Mouse (Mus musculus) intestine, postnatal 0 days (tissue): ENCODE measurements around the gene Cdk14. TPM values are rescaled to one million over a fixed set of nuclear protein-coding genes. Genes with fewer than 3 reads are reported as not detected.

ENCODE experiments used
- ATAC-seq: fragments of 200-750 bp; cut with Nextera tagmentation; 2 replicates; pipeline ENCODE4 v1.8.0; 2017; ENCODE audit warnings: mild to moderate bottlenecking, moderate TSS enrichment, moderate library complexity
- H3K27ac ChIP-seq: fragments of 300-500 bp; sonication (generic); 2 replicates; pipeline ENCODE4 v1.5.1; 2014; ENCODE audit warnings: mild to moderate bottlenecking, low read depth, low read length, moderate library complexity
- H3K27me3 ChIP-seq: fragments of 300-500 bp; sonication (generic); replicated peaks from 2 replicates; pipeline ENCODE4 v1.6.1; 2014; ENCODE audit warnings: low read length, mixed read lengths; ENCODE audit not compliant: control insufficient read depth, insufficient read depth
- H3K36me3 ChIP-seq: fragments of 300-500 bp; sonication (generic); 2 replicates; pipeline ENCODE4 v1.6.1; 2014; ENCODE audit warnings: mild to moderate bottlenecking, moderate library complexity; ENCODE audit not compliant: control insufficient read depth, insufficient read depth
- H3K4me1 ChIP-seq: fragments of 300-500 bp; sonication (generic); replicated peaks from 2 replicates; pipeline ENCODE4 v1.6.1; 2014; ENCODE audit warnings: antibody characterized with exemption, low read length, mixed read lengths; ENCODE audit not compliant: control insufficient read depth, insufficient read depth
- H3K4me2 ChIP-seq: fragments of 300-500 bp; sonication (generic); replicated peaks from 2 replicates; pipeline ENCODE4 v1.6.1; 2014; ENCODE audit warnings: low read depth, mild to moderate bottlenecking, moderate library complexity
- H3K4me3 ChIP-seq: fragments of 300-500 bp; sonication (generic); 2 replicates; pipeline ENCODE4 v1.5.1; 2014; ENCODE audit warnings: low read depth, low read length
- H3K9ac ChIP-seq: fragments of 300-500 bp; sonication (generic); 2 replicates; pipeline ENCODE4 v1.6.1; 2014; ENCODE audit warnings: mild to moderate bottlenecking, low read depth, low read length
- H3K9me3 ChIP-seq: fragments of 300-500 bp; sonication (generic); 2 replicates; pipeline ENCODE4 v1.6.1; 2016; ENCODE audit warnings: mixed run types; ENCODE audit not compliant: control insufficient read depth
- CTCF ChIP-seq: sonication (generic); IDR thresholded peaks from 2 replicates; pipeline ENCODE4 v1.5.1; 2016; ENCODE audit warnings: low read depth, mild to moderate bottlenecking, control low read depth, antibody characterized with exemption, moderate library complexity
- WGBS: fragments of 180-500 bp; shearing (Covaris S2); extraction: QIAGEN DNeasy Blood & Tissue Kit; methylation state at CpG from one replicate; pipeline ENCODE4 v1.1.7; 2014; 5-methylcytosine and 5-hydroxymethylcytosine counted together
- polyA plus RNA-seq: library from polyadenylated mRNA; unstranded; fragments of >200 nt; fragmentation: Nextera tagmentation; extraction: Ambion mirVana; gene quantifications from 2 replicates; pipeline ENCODE4 v1.2.1, GENCODE M21; 2015

The Cdk14 gene
- polyA plus RNA-seq, 1 experiment from 2014 or later = 4.4 TPM

DNA sequence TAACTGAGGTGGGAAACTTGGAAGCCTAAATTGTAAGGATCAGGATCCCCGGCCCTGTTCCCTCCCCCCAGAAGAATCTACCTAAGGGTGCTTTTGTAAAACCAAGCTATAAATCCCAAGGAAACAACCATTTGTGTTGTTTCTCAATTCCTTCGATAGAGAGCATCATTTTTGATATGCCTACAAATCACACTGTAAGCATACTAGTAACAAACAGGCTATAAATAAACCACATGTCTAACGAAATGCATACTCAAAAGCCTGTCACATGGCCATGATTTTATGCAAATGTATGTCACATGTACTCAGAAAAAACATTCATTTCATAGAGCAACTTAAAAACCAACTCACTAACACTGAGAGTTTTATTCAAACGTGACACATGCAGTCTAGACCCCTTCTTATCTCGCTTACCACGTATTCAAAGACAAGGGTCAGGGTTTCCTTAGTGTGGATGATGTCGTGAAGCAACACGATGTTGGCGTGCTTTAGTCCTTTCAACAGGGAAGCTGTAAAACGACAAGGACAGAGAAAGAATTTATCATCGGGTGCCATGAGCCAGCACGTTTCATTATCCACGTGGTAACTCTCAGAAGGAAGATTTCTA lies 285.1 kb downstream of the Cdk14 start:
- TF ChIP-seq CTCF = no peak
- no peak for ATAC-seq
- H3K4me1 ChIP-seq = no peaks in the 10 kb centered on the region

DNA sequence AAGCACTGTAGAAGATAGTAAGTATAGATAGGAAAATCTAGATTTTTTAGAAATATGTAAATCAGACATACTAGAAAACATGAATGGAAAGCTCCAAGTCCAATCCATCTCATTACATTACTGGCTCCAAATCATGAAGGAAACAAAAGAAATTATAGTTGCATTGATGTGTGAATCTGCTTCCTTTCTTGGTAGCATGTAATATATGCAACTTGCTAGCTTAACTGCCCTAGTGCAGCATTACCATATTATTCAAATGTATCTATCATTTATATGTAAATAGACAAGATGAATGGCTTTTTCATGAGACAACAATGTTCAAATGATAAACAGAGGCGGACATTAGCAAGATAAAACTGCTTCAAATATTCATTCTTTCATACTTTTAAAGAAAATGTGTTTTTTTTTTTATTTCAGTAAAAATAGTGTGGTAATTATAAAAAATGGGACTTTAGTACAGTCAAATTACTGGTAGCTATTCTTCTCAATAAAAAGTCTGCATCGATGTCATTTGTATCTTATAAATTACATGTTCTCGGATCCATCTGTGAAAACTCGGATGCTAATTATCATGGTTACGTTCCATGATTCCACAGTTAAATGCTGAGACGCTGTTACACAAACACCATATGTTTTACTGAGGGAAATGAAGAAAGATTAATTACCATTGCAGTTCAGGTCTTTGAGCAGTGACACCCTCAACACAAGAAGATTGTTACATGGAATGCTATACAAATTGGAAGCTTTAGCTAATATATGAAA lies 285.8 kb downstream of the Cdk14 start:
- 89% methylated on average over 6 of the region's 6 CpGs for WGBS
- no peaks in the 10 kb centered on the region for H3K36me3 ChIP-seq
- H3K9me3 ChIP-seq = no peaks in the 10 kb centered on the region
- no peak for TF ChIP-seq CTCF
- no peak overlapping the region for H3K4me3 ChIP-seq
- H3K4me2 ChIP-seq = no peak overlapping the region
- no peak for ATAC-seq
- no peak overlapping the region for H3K9ac ChIP-seq
- no peak overlapping the region for H3K27ac ChIP-seq
- H3K27me3 ChIP-seq = no peaks in the 10 kb centered on the region
- no peaks in the 10 kb centered on the region for H3K4me1 ChIP-seq

More for the DNA sequence above, 285.1 kb downstream of the Cdk14 start:
- 61% methylated on average over 13 of the region's 13 CpGs for WGBS
- Histone ChIP-seq H3K9me3 (no peaks in the 10 kb centered on the region), H3K27me3 (no peaks in the 10 kb centered on the region), H3K4me3 (no peak overlapping the region), H3K36me3 (no peaks in the 10 kb centered on the region), H3K9ac (no peak overlapping the region), H3K4me2 (no peak overlapping the region), H3K27ac (no peak overlapping the region)

DNA sequence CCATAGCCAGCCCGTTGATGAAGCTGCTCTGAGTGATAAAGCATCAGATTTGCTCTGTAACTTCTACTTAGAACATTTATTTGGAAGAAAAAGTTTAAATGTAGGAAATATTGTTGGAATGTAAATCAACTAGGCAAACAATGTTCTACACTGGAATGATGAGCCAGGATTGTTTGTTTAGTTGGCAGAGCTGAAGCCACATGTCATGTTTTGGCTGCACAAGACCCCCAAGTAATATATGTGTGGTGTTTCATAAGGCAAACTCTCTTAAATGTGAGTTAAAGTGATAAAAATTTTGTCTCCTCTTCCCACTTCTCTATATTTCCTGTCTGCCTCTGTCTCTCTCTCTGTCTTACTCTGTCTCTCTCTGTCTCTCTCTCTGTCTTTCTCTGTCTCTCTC lies 291.3 kb downstream of the Cdk14 start:
- Histone ChIP-seq H3K4me2 (no peak overlapping the region), H3K4me1 (no peaks in the 10 kb centered on the region), H3K9ac (no peak overlapping the region), H3K36me3 (no peaks in the 10 kb centered on the region), H3K9me3 (no peaks in the 10 kb centered on the region), H3K4me3 (no peak overlapping the region), H3K27ac (no peak overlapping the region), H3K27me3 (no peaks in the 10 kb centered on the region)
- WGBS = 55% methylated on average over 1 of the region's 1 CpGs
- no peak for TF ChIP-seq CTCF
- no peak for ATAC-seq

DNA sequence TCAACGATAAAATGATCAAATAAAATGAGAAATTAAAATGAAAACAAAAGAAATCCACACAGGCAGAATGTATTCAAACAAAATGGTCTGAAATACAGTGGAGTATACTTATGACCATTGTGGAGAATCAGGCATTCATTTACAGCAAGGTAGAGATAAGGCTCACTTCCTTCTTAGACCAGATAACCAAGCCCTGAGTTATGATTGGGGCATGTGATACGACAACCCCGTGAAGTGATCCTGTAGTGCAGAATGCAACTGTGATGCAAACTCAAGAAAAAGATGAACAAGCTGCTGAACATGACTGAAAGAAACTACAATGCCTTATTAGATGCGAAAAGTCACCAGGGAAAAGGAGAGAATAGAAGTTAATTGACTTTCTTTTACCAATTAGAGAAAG lies 295.5 kb downstream of the Cdk14 start:
- Histone ChIP-seq H3K36me3 (no peaks in the 10 kb centered on the region), H3K4me1 (no peaks in the 10 kb centered on the region), H3K4me2 (no peak overlapping the region), H3K9me3 (no peaks in the 10 kb centered on the region), H3K27me3 (no peaks in the 10 kb centered on the region), H3K9ac (no peak overlapping the region), H3K27ac (no peak overlapping the region), H3K4me3 (no peak overlapping the region)
- ATAC-seq = no peak
- 67% methylated on average over 4 of the region's 4 CpGs for WGBS
- TF ChIP-seq CTCF = no peak

DNA sequence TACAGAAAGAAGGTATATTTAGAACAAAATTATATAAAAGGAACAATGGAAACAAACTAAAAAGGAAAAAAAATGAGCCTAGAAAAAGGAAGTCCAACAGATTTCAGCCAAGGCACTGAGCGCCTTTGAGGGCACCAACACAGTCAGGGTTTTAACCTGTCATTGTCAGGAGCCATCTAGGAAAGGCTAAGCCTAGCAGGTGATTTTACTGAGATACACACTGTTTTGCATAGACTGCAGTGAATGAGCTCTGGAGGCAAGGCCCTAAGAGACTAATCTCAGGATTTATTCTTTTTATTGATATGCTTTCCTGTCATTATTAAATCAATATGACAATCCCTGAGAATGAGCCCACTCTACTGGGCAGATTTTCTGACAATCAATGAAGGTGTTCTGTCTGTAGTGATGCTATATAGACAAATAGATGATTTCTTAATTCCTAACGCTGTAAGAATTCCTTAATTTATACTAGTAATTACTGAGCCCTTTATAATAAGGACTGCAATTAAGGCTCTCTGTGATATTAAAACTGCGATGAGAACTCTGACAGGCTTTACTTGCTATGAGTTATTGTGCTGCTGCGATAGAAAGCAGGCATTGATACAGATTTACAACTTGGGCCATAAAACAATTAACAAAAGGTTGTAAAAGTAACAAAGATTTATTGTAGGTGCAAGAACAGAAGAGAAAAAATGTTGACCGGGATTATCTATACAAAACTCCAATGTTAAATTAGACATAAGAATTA lies 303.2 kb downstream of the Cdk14 start:
- Histone ChIP-seq H3K9ac (no peak overlapping the region), H3K36me3 (no peaks in the 10 kb centered on the region), H3K4me1 (no peaks in the 10 kb centered on the region), H3K27ac (no peak overlapping the region), H3K9me3 (no peaks in the 10 kb centered on the region), H3K4me3 (no peak overlapping the region), H3K4me2 (no peak overlapping the region), H3K27me3 (no peaks in the 10 kb centered on the region)
- TF ChIP-seq CTCF = no peak
- 27% methylated on average over 5 of the region's 5 CpGs for whole genome bisulfite sequencing
- ATAC-seq = no peak

- Histone ChIP-seq H3K36me3 (no peaks in the 10 kb centered on the region), H3K4me3 (no peak overlapping the region), H3K9me3 (no peaks in the 10 kb centered on the region), H3K27me3 (no peaks in the 10 kb centered on the region), H3K9ac (no peak overlapping the region), H3K4me2 (no peak overlapping the region), H3K27ac (no peak overlapping the region), H3K4me1 (no peaks in the 10 kb centered on the region)
- 67% methylated on average over 1 of the region's 1 CpGs for WGBS
- TF ChIP-seq CTCF = no peak
- no peak for ATAC-seq
These were observed 304.6 kb downstream of the Cdk14 start for GRCm38 (mm10) chr5:5115546-5115945.
